Mouse (Mus musculus): ENCODE measurements around the gene Asb8.
A peak's percentile ranks its signal among the peaks of the same experiment; 100 is the strongest.

Gene Asb8

GRCm38 (mm10) chr15:98154631-98155030 is 10.8 kb downstream of the Asb8 start:
- DNase-seq = no peak

GRCm38 (mm10) chr15:98154146-98154545 is 11.3 kb downstream of the Asb8 start:
- no peak for DNase-seq

- peak; percentile 72 for DNase-seq
These were observed 11.8 kb downstream of the Asb8 start for GRCm38 (mm10) chr15:98153625-98154024.

GRCm38 (mm10) chr15:98152916-98153315 is 12.5 kb downstream of the Asb8 start:
- DNase-seq = no peak

DNA sequence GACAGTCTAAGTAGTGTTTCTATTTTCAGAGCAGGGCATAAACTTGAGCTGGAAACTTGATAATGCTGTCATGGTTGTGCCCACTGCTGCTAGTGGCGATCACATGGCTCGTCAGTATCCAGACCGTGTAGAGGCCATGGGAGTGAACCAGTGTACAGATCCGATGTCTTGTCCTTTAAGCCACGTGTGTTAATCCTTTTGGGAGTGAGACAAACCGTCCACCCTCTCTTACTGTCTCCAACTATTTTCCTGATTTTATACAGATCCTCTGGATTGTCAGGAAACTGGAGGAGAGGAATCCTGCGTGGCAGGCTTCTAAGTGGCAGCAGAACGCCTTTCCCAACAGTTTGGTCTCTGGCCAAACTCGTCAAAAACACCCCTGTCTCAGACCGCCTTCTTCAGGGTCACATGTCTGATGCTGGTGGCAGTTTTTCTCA is 16.2 kb downstream of the Asb8 start:
- no peak for DNase-seq

GRCm38 (mm10) chr15:98148356-98148755 is 17.1 kb downstream of the Asb8 start:
- DNase-seq = no peak

DNA sequence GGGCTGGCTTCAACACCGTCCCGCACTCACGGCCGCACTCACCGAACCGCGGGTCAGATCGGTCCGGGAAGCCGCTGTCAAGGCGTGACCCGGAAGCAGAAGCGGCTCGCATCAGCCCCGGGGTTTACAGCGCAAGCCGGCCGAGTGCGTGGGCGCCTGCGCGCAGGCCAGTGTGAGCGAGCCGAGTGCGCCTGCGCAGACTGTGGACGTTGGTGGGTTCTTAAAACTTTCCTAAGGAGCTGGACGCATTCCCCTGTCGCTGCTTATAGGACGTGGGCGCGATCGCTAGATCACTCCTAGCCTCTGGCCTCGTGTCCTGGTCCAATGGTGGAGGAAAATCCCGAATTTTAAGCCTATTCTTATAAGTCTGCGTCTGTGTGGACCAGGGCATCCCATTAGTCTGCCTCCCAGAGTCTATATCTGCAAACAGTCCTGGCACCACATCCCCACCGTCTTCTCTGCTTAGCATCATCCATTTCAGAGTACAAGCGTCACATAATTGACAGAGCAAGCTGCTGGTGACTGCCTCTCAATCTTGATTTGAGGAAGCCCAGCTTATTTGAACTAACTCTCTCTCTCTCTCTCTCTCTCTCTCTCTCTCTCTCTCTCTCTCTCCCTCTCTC is 19.8 kb downstream of the Asb8 start:
- peak; percentile 95 for DNase-seq

- DNase-seq = no peak
These were observed 20.4 kb downstream of the Asb8 start for GRCm38 (mm10) chr15:98144861-98145507.

DNA sequence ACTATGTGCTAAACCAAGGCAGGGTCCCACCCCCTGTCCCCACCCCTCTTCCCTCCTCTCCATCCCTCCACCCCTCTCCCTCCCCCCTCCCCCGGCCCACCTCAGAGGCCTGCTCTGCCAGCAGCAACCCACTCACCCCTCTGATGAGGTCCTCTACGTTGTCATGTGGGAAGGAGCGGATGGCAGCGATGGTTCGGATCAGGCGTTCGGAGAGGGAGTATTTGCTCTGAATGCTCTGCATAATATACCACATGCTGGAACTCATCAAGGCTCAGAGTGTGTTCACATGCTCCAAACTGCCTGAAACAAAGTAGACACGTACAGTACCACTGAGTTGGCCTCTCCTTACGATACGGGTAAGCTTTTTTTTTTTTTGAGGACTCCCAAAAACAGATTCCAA is 22.9 kb downstream of the Asb8 start:
- DNase-seq = no peak

DNA sequence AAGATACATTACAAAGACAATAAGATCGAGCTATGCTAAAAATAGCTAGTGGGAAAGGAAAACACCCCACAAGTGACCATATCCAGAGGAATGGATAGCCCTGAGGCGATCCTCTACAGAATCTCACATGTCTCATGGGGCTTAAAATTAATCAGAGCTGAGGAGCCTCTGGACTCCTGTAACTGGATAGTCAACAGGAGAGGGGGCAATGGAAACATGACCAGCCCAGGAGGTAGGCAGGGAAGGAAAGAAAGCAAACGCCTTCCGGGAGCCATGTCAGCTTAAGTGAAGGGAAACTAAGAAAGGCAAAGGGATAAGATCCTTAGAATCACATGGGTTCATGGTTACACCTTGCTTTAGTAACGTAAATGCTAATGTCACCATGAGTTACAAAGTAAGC is 24.6 kb downstream of the Asb8 start:
- no peak for DNase-seq

GRCm38 (mm10) chr15:98139763-98140162 is 25.7 kb downstream of the Asb8 start:
- DNase-seq = no peak

DNA sequence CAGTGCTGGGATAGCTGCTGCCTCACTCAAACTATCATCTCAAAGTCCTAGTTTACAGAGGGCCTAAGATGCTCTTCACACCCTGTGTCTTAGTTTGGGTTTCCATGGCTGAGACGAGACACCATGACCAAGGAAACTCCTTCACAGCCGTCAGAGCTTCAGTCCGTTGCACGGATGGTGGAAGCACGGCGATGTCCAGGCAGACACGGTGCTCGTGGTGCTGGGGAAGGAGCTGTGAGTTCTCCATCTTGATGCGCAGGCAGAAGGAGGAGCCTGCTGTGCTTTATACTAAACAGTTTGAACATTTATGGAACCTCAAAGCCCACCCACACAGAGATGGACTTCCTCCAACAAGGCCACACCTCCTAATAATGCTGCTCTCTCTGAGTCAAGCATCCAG is 28.6 kb downstream of the Asb8 start:
- DNase-seq = no peak

DNA sequence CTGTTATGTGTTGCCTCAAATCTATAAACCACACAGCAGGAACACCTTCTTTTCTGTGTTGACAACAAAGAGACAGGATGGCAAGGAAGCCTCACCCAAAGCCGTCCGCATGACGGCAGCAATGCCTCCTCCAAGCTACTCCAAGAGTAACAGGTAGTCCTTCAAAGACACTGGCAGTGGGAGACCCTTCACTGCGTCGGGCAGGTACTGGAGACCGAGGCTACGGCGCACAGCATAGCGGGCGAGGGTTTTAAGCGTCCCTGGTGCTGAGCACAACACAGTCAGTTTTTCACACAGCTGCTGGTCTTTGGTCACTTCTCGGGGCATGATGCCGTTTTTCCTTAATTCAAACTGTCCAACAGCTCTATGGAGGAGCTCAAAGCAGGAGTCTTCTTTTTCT is 29.8 kb downstream of the Asb8 start:
- no peak for DNase-seq

- no peak for DNase-seq
These were observed 30.8 kb downstream of the Asb8 start for GRCm38 (mm10) chr15:98134666-98135065.

DNA sequence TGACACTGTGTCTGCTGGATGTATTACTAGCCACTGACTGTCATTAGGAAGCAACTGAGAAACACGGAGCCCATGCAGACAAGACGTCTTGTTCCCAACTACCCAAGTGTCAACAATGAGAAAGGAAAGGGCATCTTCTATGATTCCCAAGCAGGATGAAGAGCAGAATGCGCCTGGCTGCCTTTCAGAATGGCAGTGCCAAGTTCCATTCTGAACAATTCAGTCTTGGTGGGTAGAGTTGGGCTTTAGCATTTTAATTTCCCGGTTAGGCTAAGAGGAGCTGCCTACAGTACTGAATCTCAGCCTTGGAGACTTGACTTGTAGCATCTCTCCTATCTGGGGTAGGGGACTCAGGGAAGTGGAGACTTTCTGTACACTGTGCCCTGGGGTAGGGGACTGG is 31.4 kb downstream of the Asb8 start:
- DNase-seq = no peak

- no peak for DNase-seq
These were observed 32.0 kb downstream of the Asb8 start for GRCm38 (mm10) chr15:98133471-98133870.

DNA sequence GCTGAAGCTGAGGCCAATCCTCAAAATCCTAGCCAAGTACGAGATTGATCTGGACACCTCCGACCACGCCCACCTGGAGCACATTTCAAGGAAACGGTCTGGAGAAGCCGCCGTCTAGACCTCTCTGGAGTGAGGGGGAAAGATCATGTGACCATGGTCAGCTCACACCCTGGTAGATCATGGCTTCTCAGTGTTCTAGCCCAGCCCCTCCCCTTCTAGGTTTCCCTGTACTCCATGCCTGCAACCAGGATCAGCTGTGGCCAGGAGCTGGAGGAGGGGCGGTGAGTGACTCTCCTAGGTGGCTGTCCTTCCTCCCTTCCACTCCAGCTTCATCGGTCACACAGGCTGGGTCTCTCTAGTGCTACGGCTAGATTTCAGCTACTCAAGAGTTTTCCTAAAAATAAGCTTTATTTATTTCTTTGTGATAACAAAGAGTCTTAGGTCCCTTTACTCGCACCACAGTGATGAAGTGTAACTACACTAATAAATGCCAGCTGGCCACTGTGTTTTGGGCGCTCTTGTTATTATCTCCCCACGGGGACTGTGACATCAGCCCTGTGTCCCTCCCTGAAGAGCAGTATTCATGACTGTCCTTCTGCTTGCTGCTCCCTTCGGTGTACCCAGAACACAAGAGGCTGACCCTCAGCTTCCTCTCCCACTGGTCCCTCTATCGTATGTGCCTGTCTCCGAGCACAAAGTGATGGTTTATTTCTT is 33.3 kb downstream of the Asb8 start:
- no peak for DNase-seq

- DNase-seq = no peak
These were observed 34.0 kb downstream of the Asb8 start for GRCm38 (mm10) chr15:98131451-98131850.

- no peak for DNase-seq
These were observed 34.4 kb downstream of the Asb8 start for GRCm38 (mm10) chr15:98131001-98131400.

GRCm38 (mm10) chr15:98120831-98121230 is 44.6 kb downstream of the Asb8 start:
- no peak for DNase-seq

- DNase-seq = no peak
These were observed 46.1 kb downstream of the Asb8 start for GRCm38 (mm10) chr15:98119363-98119762.

DNA sequence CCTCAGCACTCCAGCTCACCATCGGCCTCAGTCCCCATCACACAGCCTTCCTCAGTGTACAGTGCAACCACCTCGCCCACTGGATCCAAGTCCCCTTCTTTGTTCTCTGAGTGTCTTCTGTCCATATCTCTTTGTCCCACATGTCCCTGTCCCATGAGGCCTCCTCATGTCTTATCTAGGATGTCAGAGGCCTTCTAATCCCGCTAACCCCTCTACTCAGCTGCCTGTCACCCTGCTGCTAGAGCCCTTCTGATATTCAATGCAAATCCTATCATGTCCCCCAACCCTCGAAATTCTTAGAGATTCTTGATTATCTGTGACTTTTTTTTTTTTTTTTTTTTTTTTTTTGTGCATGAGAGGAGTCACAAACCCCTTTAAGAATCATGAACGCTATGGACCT is 49.1 kb downstream of the Asb8 start:
- no peak for DNase-seq

DNA sequence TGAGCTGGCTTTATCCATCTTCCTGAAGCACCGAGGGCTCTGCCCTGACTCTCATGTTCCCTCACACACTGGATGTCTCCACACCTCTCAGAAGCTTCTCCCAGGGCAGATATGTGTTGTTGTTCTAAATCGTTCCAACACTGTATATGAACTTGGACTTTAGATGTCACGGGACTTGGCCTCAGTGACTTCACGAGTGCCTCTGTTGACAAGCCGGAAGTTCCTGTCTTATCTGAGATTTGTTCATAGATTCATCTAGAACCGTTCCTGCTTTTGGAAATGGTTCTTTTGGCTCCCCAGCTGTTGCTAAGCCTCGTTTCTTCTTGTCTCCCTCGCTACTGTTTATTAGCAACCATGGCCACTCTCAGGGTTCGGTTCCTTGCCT is 49.7 kb downstream of the Asb8 start:
- DNase-seq = no peak

Data from retina, postnatal 1 day (tissue).